Comparison of ENCODE assay signal across 8 mouse cellular contexts in the genomic region with DNA sequence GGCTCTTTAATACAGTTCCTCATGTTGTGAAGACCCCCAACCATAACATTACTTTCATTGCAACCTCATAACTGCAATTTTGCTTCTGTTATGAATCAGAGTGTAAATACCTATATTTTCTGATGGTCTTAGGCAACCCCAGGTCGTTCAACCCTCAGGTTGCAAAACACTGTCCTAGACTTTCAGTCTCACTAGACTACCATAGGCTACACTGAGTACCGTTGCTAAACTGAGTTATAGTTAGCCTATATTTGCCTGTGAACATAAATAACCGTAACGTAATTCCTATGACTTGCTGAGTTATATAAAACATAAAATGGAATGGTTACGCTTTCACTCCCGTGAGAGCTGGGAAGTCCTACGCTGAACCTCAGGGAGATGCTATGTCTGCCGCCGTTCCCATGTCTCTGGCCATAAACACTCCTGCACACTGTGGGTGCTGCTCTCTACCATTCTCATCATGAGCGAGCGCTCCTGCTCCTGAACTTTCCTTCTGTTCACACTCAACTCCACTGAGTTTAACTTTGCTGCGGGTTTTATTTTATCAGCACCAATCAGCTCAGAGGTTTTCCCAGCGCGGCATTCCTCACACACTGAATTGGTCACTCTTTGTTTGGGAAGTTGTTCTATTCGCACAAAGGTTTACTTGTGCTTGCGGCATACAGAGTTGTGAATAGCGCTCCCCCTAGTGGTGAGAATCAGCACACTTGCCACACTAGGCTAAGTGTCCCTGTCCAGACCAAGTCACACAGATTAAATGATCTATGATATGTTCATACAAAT. TPM values are rescaled to one million over a fixed set of nuclear protein-coding genes. Genes with fewer than 3 reads are reported as not detected.
DNase-seq lines count a peak whose midpoint lies in the region; ATAC-seq and TF ChIP-seq lines count a peak whose summit lies in the region.

No protein-coding gene starts in this region.

- intact Hi-C loops in left cerebral cortex, adult 2 months (cut with DNase I) = no loop called here

- H3K4me3 ChIP-seq in liver, embryonic 12.5 days = no peak overlapping the region
- no peak overlapping the region for H3K4me3 ChIP-seq in hindbrain, postnatal 0 days (ENCODE audit: low read length)
- H3K4me3 ChIP-seq in left cerebral cortex, adult 2 months = peak overlapping the region; percentile 13; the same call in 1 of the 2 replicates
- H3K4me3 ChIP-seq in small intestine, adult 2 months (ENCODE audit: low read depth, low read length) = no peak overlapping the region

- no peaks in the 10 kb centered on the region for H3K9me3 ChIP-seq in liver, embryonic 12.5 days (replicated peaks)
- H3K9me3 ChIP-seq in hindbrain, postnatal 0 days (ENCODE audit: low read length) = no peaks in the 10 kb centered on the region

- ATAC-seq in liver, embryonic 12.5 days = no peak
- ATAC-seq in hindbrain, postnatal 0 days = peak; percentile 96
- peak; percentile 76 for ATAC-seq in megakaryocyte-erythroid progenitor cell, adult 5-6 weeks (replicated peaks; ENCODE audit: low FRiP score, low TSS enrichment, poor library complexity, severe bottlenecking)

- WGBS in liver, embryonic 12.5 days (ENCODE audit: insufficient replicate concordance) = 63% methylated on average over 17 of the region's 17 CpGs
- 48% methylated on average over 17 of the region's 17 CpGs for WGBS in hindbrain, postnatal 0 days
- 53% methylated on average over 17 of the region's 17 CpGs for WGBS in small intestine, adult 2 months

- peak; percentile 75 for DNase-seq in liver
- DNase-seq in cerebellum, postnatal 25 days = peak; percentile 72 to 85
- DNase-seq in frontal cortex, postnatal 36 days (ENCODE audit: low spot score in 2 of 2) = peak; percentile 60 to 79
- peak; percentile 92 for DNase-seq in hindbrain, postnatal 0 days (ENCODE audit: low spot score)
- peak; percentile 69 to 71 for DNase-seq in left cerebral cortex, adult 2 months (ENCODE audit: extremely low spot score in 1 of 2, low spot score in 2 of 2)

- peak; percentile 94 for TF ChIP-seq CTCF in hindbrain, postnatal 0 days (IDR thresholded peaks at IDR 0.05; ENCODE audit: low read depth)
- peak; percentile 89 for TF ChIP-seq CTCF in left cerebral cortex, adult 2 months (IDR thresholded peaks at IDR 0.05)
- peak; percentile 61; the same call in 1 of the 2 replicates for TF ChIP-seq CTCF in small intestine, adult 2 months (IDR thresholded peaks at IDR 0.05; ENCODE audit: extremely low read depth, insufficient read length, insufficient replicate concordance, low read depth, low read length)

- no peaks in the 10 kb centered on the region for H3K27me3 ChIP-seq in liver, embryonic 12.5 days (replicated peaks)
- no peaks in the 10 kb centered on the region for H3K27me3 ChIP-seq in hindbrain, postnatal 0 days (ENCODE audit: insufficient read depth, low read length)
- no peaks in the 10 kb centered on the region for H3K27me3 ChIP-seq in small intestine, adult 2 months (ENCODE audit: control insufficient read depth, insufficient read depth, low read length)

- no peak overlapping the region for H3K27ac ChIP-seq in liver, embryonic 12.5 days
- peak overlapping the region; percentile 60; the same call in 1 of the 2 replicates for H3K27ac ChIP-seq in hindbrain, postnatal 0 days
- no peak overlapping the region for H3K27ac ChIP-seq in left cerebral cortex, adult 2 months
- H3K27ac ChIP-seq in small intestine, adult 2 months (ENCODE audit: insufficient read depth, low read depth, low read length) = no peak overlapping the region

- H3K36me3 ChIP-seq in liver, embryonic 12.5 days = peaks cover 69% of the 10 kb centered on the region
- peaks cover under 1% of the 10 kb centered on the region; the same call in 1 of the 2 replicates for H3K36me3 ChIP-seq in hindbrain, postnatal 0 days (ENCODE audit: insufficient read depth, low read length)
- H3K36me3 ChIP-seq in small intestine, adult 2 months (ENCODE audit: control insufficient read depth, insufficient read depth, low read length) = peaks cover 12% of the 10 kb centered on the region

- TF ChIP-seq POLR2A in small intestine, adult 2 months (IDR thresholded peaks at IDR 0.05; ENCODE audit: low read depth, low read length) = no peak

- peaks cover 15% of the 10 kb centered on the region for H3K4me1 ChIP-seq in liver, embryonic 12.5 days
- no peaks in the 10 kb centered on the region for H3K4me1 ChIP-seq in hindbrain, postnatal 0 days (ENCODE audit: insufficient read depth, low read length)
- no peaks in the 10 kb centered on the region for H3K4me1 ChIP-seq in small intestine, adult 2 months (ENCODE audit: control insufficient read depth, insufficient read depth, insufficient read length, low read length)

- H3K4me2 ChIP-seq in liver, embryonic 12.5 days = no peak overlapping the region
- H3K4me2 ChIP-seq in hindbrain, postnatal 0 days (ENCODE audit: low read depth, low read length) = peak overlapping the region; percentile 42

- H3K9ac ChIP-seq in liver, embryonic 12.5 days = no peak overlapping the region
- 0 out of 2 replicates have a peak overlapping the region, but pooled peaks have one; percentile 13 for H3K9ac ChIP-seq in hindbrain, postnatal 0 days (replicated peaks; ENCODE audit: low read length)

RNA-seq across cellular contexts. Expression of a gene that starts 13.4 kb away (rescaled TPM):
- polyA plus RNA-seq in liver, embryonic 12.5 days (2016; fragmentation: Nextera tagmentation; extraction: Ambion mirVana) = 11.7 and 12.1 TPM in 2 replicates
- total RNA-seq in hindbrain, postnatal 0 days (2014; rRNA removed) = 21.2 and 21.6 TPM in 2 replicates
- 11.1 and 12.0 TPM in 2 replicates for polyA plus RNA-seq in hindbrain, postnatal 0 days (2015; fragmentation: Nextera tagmentation; extraction: Ambion mirVana)
- total RNA-seq in left cerebral cortex, adult 2 months (2021) = 10 to 100 TPM; 25.3 to 26.0 TPM
- 36.7 and 47.3 TPM in 2 replicates for total RNA-seq in megakaryocyte-erythroid progenitor cell, adult 5-6 weeks (2014; fragmentation: Nextera tagmentation)
- 31.6 and 36.7 TPM in 2 replicates for total RNA-seq in megakaryocyte-erythroid progenitor cell, adult 5-6 weeks (2017)
- 3.3 and 5.7 TPM in 2 replicates for polyA plus RNA-seq in small intestine, adult 2 months (2012; rRNA removed)

RNA-seq across cellular contexts. Expression of a gene that starts 19.2 kb away (rescaled TPM):
- polyA plus RNA-seq in liver, embryonic 12.5 days (2016; fragmentation: Nextera tagmentation; extraction: Ambion mirVana) = 3.0 and 3.3 TPM in 2 replicates
- 17.4 and 27.2 TPM in 2 replicates for total RNA-seq in hindbrain, postnatal 0 days (2014; rRNA removed)
- 4.8 and 6.0 TPM in 2 replicates for polyA plus RNA-seq in hindbrain, postnatal 0 days (2015; fragmentation: Nextera tagmentation; extraction: Ambion mirVana)
- total RNA-seq in left cerebral cortex, adult 2 months (2021) = 10 to 100 TPM; 10.6 to 12.2 TPM
- total RNA-seq in megakaryocyte-erythroid progenitor cell, adult 5-6 weeks (2014; fragmentation: Nextera tagmentation) = 26.0 and 33.0 TPM in 2 replicates
- 22.5 and 32.6 TPM in 2 replicates for total RNA-seq in megakaryocyte-erythroid progenitor cell, adult 5-6 weeks (2017)
- polyA plus RNA-seq in small intestine, adult 2 months (2012; rRNA removed) = 0.95 and 1.2 TPM in 2 replicates
